Comparison of ENCODE assay signal across 22 mouse cellular contexts in the genomic region with DNA sequence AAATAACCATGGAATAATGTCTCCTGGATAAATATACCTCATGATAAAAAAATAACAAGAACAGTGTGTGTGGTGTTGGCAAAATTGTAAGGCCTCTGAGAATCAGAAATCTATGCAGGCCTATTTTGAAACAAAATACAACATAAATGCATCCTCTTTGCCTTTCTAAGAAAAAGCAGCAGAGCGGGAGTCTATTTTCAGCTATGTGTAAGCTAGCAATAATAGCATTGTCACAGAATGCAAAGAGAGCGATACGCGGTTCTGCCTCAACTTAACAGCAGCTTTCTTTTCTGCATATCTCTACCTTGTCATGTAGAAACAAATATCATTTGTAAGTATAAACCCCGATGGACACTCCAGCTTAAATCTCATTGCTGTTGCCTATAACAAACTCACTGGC.
DNase-seq lines count a peak whose midpoint lies in the region; ATAC-seq and TF ChIP-seq lines count a peak whose summit lies in the region.
"Had no signal": no experiment of that assay in that cellular context is flagged by ENCODE, and none has a peak within 500 bp of the region (broad histone marks: within the 10 kb centered on the region; RNA-seq: fewer than 3 reads in every experiment).

No protein-coding gene starts in this region.

- H3K27me3 ChIP-seq in midbrain, embryonic 10.5 days (ENCODE audit: low read depth, poor library complexity, severe bottlenecking) = peaks cover 93% of the 10 kb centered on the region
- peaks cover 4% of the 10 kb centered on the region; the same call in 1 of the 2 replicates for H3K27me3 ChIP-seq in midbrain, embryonic 15.5 days (replicated peaks)
- H3K27me3 ChIP-seq: CH12.LX had no signal

- no peak overlapping the region for H3K4me2 ChIP-seq in midbrain, embryonic 15.5 days

- no peaks in the 10 kb centered on the region for H3K4me1 ChIP-seq in midbrain, embryonic 10.5 days
- H3K4me1 ChIP-seq in midbrain, embryonic 15.5 days = no peaks in the 10 kb centered on the region

- H3K36me3 ChIP-seq in midbrain, embryonic 10.5 days = no peaks in the 10 kb centered on the region
- no peaks in the 10 kb centered on the region for H3K36me3 ChIP-seq in midbrain, embryonic 15.5 days (replicated peaks)
- H3K36me3 ChIP-seq: G1E had no signal

- H3K9ac ChIP-seq in midbrain, embryonic 15.5 days = no peak overlapping the region

- TF ChIP-seq CTCF in left cerebral cortex, adult 2 months (IDR thresholded peaks at IDR 0.05) = no peak

- no peak for DNase-seq in frontal cortex, postnatal 25 days (ENCODE audit: low spot score in 2 of 2)
- DNase-seq in left cerebral cortex, adult 2 months (ENCODE audit: extremely low spot score in 1 of 2, low spot score in 2 of 2) = no peak
- no peak for DNase-seq in left cerebral cortex, postnatal 36 days (ENCODE audit: low spot score in 2 of 2)
- peak; percentile 53 for DNase-seq in brain, adult 2 months (ENCODE audit: low read depth, low spot score)
- DNase-seq in telencephalon, adult 2 months (ENCODE audit: low read depth, low spot score) = peak; percentile 44
- no peak for DNase-seq in midbrain, embryonic 10.5 days (ENCODE audit: low spot score)
- DNase-seq: adrenal gland, adult 2 months; adrenal gland, adult 8-10 months; adrenal gland, postnatal 10 days; adrenal gland, postnatal 14 days; adrenal gland, postnatal 25 days; B cell, adult 2 months; cerebellum, adult 11 months; cerebellum, adult 11-12 months; cerebellum, adult 18-20 months had no signal

- WGBS in midbrain, embryonic 10.5 days = 90% methylated on average over 5 of the region's 5 CpGs
- WGBS in midbrain, embryonic 15.5 days = 93% methylated on average over 5 of the region's 5 CpGs

- intact Hi-C loops in left cerebral cortex, adult 2 months (cut with DNase I) = no loop called here
- intact Hi-C loops in left cerebral cortex, postnatal 36 days (cut with DNase I) = no loop called here

- no peak overlapping the region for H3K4me3 ChIP-seq in left cerebral cortex, adult 2 months
- H3K4me3 ChIP-seq in midbrain, embryonic 10.5 days = no peak overlapping the region
- H3K4me3 ChIP-seq in midbrain, embryonic 15.5 days = no peak overlapping the region

- no peaks in the 10 kb centered on the region for H3K9me3 ChIP-seq in midbrain, embryonic 10.5 days (replicated peaks)
- H3K9me3 ChIP-seq in midbrain, embryonic 15.5 days = no peaks in the 10 kb centered on the region
- H3K9me3 ChIP-seq: G1E had no signal

- H3K27ac ChIP-seq in left cerebral cortex, adult 2 months = peak overlapping the region; percentile 36; the same call in 1 of the 2 replicates
- H3K27ac ChIP-seq in midbrain, embryonic 10.5 days (replicated peaks) = no peak overlapping the region
- H3K27ac ChIP-seq in midbrain, embryonic 15.5 days = no peak overlapping the region

- ATAC-seq in frontal cortex, adult (ENCODE audit: low TSS enrichment) = peak; percentile 76
- no peak for ATAC-seq in midbrain, embryonic 15.5 days (replicated peaks)
- ATAC-seq: activated CD4-positive, CD25-positive, alpha-beta regulatory T cell, adult 4 months; CD4-positive, CD25-positive, alpha-beta regulatory T cell, adult 4 months; Patski had no signal

Comparison
In these comparisons a context has a peak if more than half of its experiments do, and no peak if none do; other contexts are left out.
1. DNase-seq: peak in brain, adult 2 months (single experiment) and telencephalon, adult 2 months (single experiment); none in frontal cortex, postnatal 25 days (0 of 2), left cerebral cortex, adult 2 months (0 of 2), left cerebral cortex, postnatal 36 days (0 of 2) and midbrain, embryonic 10.5 days (single experiment).